Mouse (Mus musculus): ENCODE results near the gene Msl3.

DNA sequence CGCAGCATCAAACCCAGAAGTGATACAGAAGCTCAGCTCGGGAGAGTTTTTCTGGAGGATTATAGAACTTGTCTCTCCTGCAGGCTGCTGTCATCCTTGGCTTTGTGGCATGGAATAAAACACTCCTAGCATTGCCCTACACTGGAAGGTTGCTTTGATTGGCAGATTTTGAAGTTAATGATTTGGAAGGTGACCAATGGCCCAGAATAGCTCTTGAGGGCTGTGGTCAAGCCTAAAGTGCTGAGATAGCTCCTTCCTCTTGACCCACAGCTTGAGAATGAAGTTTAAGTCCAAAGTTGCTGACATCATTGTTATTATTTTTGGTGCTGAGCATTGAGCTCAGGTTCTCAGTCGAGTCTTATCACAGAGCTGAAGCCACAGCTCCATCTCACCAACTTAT, 26.0 kb downstream of the Msl3 start:
- TF ChIP-seq CTCF (IDR thresholded peaks at IDR 0.05; ENCODE audit: control insufficient read depth, insufficient read depth, insufficient replicate concordance, low read depth, low read length) (no peak), POLR2A (IDR thresholded peaks at IDR 0.05; ENCODE audit: control insufficient read depth, low read depth, low read length) (no peak)

Data from testis, adult 2 months (tissue).